Mouse (Mus musculus): Measurements from ENCODE around the gene Sipa1l1.

GRCm38 (mm10) chr12:82225278-82225677 is 56.2 kb downstream of the Sipa1l1 start:
- TF ChIP-seq CTCF (IDR thresholded peaks at IDR 0.05; ENCODE audit: control insufficient read depth, insufficient read depth, insufficient read length), result no peak
- TF ChIP-seq USF1 (IDR thresholded peaks at IDR 0.05; ENCODE audit: low read depth), result no peak
